Mouse (Mus musculus): ENCODE data around the gene Sval1. TPM values are rescaled to one million over a fixed set of nuclear protein-coding genes. Genes with fewer than 3 reads are reported as not detected.

Sval1 gene
- not detected in 2 replicates for polyA plus RNA-seq (2016; fragmentation: Nextera tagmentation; extraction: Ambion mirVana)

DNA sequence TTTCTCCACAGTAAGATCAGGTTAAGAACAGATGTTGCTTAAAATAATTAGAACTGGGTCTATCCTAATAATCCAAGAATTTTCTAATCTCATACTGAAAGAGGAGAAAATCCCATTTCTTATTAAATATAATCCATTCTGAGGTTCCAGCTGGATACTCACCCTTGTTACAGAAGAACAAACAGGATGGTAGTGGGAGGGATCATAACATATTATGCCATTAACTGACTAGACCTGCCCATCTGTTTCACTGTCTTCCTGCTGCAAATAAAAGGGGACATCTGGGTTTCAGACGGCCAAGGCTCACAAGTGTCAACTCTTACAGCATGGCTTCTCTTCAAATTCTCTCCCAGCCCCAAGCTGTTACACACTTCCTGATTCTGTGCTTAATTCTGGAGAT, at the start of gene Sval1:
TSS of gene Sval1 (plus strand) at position 301 of the 400 bp plus-strand sequence.
- Histone ChIP-seq H3K36me3 (no peaks in the 10 kb centered on the region), H3K27me3 (ENCODE audit: low read depth, poor library complexity, severe bottlenecking) (no peaks in the 10 kb centered on the region)
- WGBS, result 76% methylated on average over 1 of the region's 1 CpGs

DNA sequence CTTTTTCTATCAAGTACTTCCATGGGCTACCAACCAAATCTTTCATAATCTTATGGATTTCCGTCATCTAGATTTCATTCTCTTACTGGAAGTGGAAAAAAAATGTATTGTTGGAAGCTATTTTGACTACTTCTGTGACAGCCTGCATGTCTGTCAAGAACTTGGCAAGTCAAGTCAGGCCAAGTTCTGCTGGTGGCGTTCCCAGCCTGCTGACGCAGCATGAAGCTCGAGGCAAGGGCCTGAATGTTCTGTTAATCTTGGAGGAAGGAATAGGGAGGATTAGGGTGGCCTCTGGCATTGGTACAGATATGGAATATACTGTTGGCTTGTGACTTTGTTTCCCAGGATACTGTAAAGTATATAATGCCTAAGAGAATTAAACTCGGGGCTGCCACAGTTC, 39.8 kb upstream of the Sval1 start:
- H3K27ac ChIP-seq (replicated peaks), result no peak overlapping the region
- DNase-seq (ENCODE audit: low spot score), result no peak
- WGBS, result 89% methylated on average over 5 of the region's 5 CpGs
- H3K9me3 ChIP-seq (replicated peaks), result peaks cover 5% of the 10 kb centered on the region; the same call in 1 of the 2 replicates
- no peaks in the 10 kb centered on the region for H3K27me3 ChIP-seq (ENCODE audit: low read depth, poor library complexity, severe bottlenecking)
- H3K4me1 ChIP-seq, result no peaks in the 10 kb centered on the region
- no peaks in the 10 kb centered on the region for H3K36me3 ChIP-seq
- no peak overlapping the region for H3K4me3 ChIP-seq

More for the DNA sequence above, at the start of gene Sval1:
- H3K4me1 ChIP-seq, result no peaks in the 10 kb centered on the region
- H3K27ac ChIP-seq (replicated peaks), result no peak within 1 kb of the TSS
- no peak for DNase-seq (ENCODE audit: low spot score)
- no peak within 1 kb of the TSS for H3K4me3 ChIP-seq
- no peaks in the 10 kb centered on the region for H3K9me3 ChIP-seq (replicated peaks)

DNA sequence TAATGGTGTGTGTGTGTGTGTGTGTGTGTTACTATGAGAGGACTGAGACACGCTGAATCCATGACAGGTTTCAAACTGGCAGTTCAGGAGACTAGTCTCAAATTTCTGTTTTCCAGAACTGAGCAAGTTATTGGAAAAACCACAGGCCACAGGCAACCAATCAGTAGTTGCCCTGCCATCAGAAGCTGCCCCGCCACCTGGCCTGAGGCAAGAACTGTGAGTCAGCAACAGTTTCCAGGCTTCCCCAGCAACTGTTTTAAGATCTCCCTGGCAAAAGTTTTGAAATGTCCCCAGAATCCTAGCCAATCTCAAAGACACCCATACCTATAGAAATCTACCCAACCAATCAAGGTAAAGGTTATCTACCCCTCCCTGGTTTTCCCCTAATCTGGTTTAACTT, 36.5 kb upstream of the Sval1 start:
- no peak for DNase-seq (ENCODE audit: low spot score)
- no peaks in the 10 kb centered on the region for H3K27me3 ChIP-seq (ENCODE audit: low read depth, poor library complexity, severe bottlenecking)
- H3K36me3 ChIP-seq, result no peaks in the 10 kb centered on the region
- WGBS, result 91% methylated on average over 2 of the region's 2 CpGs
- no peak overlapping the region for H3K27ac ChIP-seq (replicated peaks)
- H3K4me3 ChIP-seq, result no peak overlapping the region
- H3K4me1 ChIP-seq, result no peaks in the 10 kb centered on the region
- no peaks in the 10 kb centered on the region for H3K9me3 ChIP-seq (replicated peaks)

DNA sequence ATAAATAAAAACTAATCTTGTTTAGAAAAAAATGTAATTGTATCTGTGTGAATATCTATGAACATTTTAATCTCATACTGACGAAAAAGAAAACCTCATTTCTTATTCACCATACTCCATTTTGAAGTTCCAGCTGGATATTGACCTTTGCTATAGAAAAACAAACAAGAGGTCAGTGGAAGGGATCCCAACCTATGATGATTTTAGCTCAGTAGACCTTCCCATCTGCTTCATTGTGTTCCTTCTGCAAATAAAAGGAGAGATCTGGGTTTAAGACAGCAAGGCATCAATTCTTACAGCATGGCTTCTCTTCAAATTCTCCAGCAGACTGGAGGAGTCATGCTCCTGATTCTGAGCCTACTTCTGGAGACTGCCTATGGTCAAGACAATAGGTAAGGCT, 16.4 kb downstream of the Sval1 start, which contains the start of gene Sval3:
TSS of gene Sval3 (plus strand) at position 301 of the 400 bp plus-strand sequence.
- no peak for DNase-seq (ENCODE audit: low spot score)
- Histone ChIP-seq H3K36me3 (no peaks in the 10 kb centered on the region), H3K27me3 (ENCODE audit: low read depth, poor library complexity, severe bottlenecking) (no peaks in the 10 kb centered on the region), H3K9me3 (replicated peaks) (no peaks in the 10 kb centered on the region), H3K27ac (replicated peaks) (no peak within 1 kb of the TSS), H3K4me3 (no peak within 1 kb of the TSS), H3K4me1 (no peaks in the 10 kb centered on the region)
- 76% methylated on average over 1 of the region's 1 CpGs for WGBS

Other genes starting within 250 kb of the Sval1 start
- gene Kel, start 247.3 kb upstream of the Sval1 start, polyA plus RNA-seq (2016; fragmentation: Nextera tagmentation; extraction: Ambion mirVana), result 6.6 and 7.9 TPM in 2 replicates
- gene Olfr459, start 176.5 kb upstream of the Sval1 start, polyA plus RNA-seq (2016; fragmentation: Nextera tagmentation; extraction: Ambion mirVana), result not detected in 2 replicates
- not detected in 2 replicates for gene Pip, start 104.1 kb upstream of the Sval1 start, polyA plus RNA-seq (2016; fragmentation: Nextera tagmentation; extraction: Ambion mirVana)
- gene Sval2, start 98.6 kb upstream of the Sval1 start, polyA plus RNA-seq (2016; fragmentation: Nextera tagmentation; extraction: Ambion mirVana), result not detected in 2 replicates
- not detected in 2 replicates for gene Sval3, start 16.5 kb downstream of the Sval1 start, polyA plus RNA-seq (2016; fragmentation: Nextera tagmentation; extraction: Ambion mirVana)
- not detected in 2 replicates for gene Sva, start 86.8 kb downstream of the Sval1 start, polyA plus RNA-seq (2016; fragmentation: Nextera tagmentation; extraction: Ambion mirVana)
- gene Tas2r139, start 189.3 kb downstream of the Sval1 start, polyA plus RNA-seq (2016; fragmentation: Nextera tagmentation; extraction: Ambion mirVana), result not detected in 2 replicates

All from midbrain, embryonic 10.5 days (tissue).